8 mouse cellular contexts compared by ENCODE assay signal in the genomic region with DNA sequence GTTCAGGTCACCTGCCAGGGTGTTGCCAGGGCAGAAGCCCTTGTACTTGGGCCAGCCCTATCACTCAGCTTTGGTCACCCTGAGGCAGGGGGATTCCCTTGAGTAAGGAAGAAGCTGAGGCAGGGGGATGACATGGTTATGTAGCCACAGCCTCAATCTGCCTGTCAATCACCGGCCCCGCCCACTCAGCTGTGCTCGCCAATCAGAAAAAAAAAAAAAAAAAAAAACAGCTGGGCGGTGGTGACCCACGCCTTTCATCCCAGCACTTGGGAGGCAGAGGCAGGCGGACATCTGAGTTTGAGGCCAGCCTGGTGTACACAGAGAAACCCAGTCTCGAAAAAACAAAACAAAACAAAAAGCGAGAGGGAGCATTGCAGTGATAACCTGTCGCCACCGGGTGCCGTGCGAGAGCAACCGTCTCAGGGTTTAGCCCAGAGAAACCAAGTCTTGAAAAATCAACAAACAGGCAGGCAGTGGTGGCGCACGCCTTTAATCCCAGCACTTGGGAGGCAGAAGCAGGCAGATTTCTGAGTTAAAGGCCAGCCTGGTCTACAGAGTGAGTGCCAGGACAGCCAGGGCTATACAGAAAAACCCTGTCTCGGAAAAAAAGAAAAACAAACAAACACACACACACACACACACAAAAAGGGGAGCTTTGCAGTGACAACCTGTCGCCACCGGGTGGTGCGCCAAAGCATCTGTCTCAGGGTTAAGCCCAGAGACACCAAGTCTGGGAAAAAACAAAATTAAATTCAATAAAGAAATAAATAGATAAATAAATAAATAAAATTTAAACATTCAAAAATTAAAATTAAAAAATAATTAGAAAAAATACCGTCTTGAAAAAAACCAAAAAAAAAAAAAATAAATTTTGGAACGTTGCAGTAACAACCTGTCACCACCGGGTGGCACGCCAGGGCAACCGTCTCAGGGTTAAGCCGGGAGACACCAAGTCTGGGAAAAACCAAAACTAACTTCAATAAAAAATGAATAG. TPM values are rescaled to one million over a fixed set of nuclear protein-coding genes. Genes with fewer than 3 reads are reported as not detected.
DNase-seq lines count a peak whose midpoint lies in the region; ATAC-seq and TF ChIP-seq lines count a peak whose summit lies in the region.
"Not testable (repeated sequence)": the region's sequence is repeated elsewhere in the genome, so short reads cannot be mapped to it uniquely, and the experiment has no call there.

No protein-coding gene starts in this region.

- DNase-seq in ES-E14 (ENCODE audit: low read depth, low spot score), result not testable (repeated sequence)
- DNase-seq in cerebellum, adult 8-10 months, result peak; percentile 71
- DNase-seq in frontal cortex, postnatal 10 days (ENCODE audit: low spot score in 2 of 2), result peak; percentile 56 to 66
- peak; percentile 57 for DNase-seq in hindbrain, embryonic 14.5 days (ENCODE audit: low spot score)
- peak; percentile 59 to 72 for DNase-seq in layer of hippocampus, postnatal 10 days (ENCODE audit: low spot score in 2 of 2)
- DNase-seq in lung, embryonic 14.5 days, result peak; percentile 61
- peak; percentile 53 to 62 for DNase-seq in thymus, adult 18-20 months

- H3K4me3 ChIP-seq in ES-E14 (ENCODE audit: insufficient read depth in 1 of 2, low read depth in 1 of 2, low read length in 2 of 2, poor library complexity in 1 of 2, severe bottlenecking in 1 of 2), result peak overlapping the region; percentile 35 to 98; a peak in 3 of 4 replicates
- H3K4me3 ChIP-seq in hindbrain, embryonic 14.5 days (replicated peaks; ENCODE audit: low read length), result peak overlapping the region; percentile 42
- peak overlapping the region; percentile 47 for H3K4me3 ChIP-seq in lung, embryonic 14.5 days (ENCODE audit: low read depth, low read length)
- peak overlapping the region; percentile 51 for H3K4me3 ChIP-seq in neural tube, embryonic 15.5 days (replicated peaks)

- H3K9ac ChIP-seq in ES-E14 (ENCODE audit: insufficient read depth, low read depth, low read length, poor library complexity, severe bottlenecking); lung, embryonic 14.5 days: not testable (repeated sequence)
- peak overlapping the region; percentile 50 for H3K9ac ChIP-seq in hindbrain, embryonic 14.5 days
- H3K9ac ChIP-seq in neural tube, embryonic 15.5 days (replicated peaks), result peak overlapping the region; percentile 34

- H3K4me1 ChIP-seq in ES-E14 (ENCODE audit: control insufficient read depth in 2 of 2, insufficient read depth in 2 of 2, low read length in 2 of 2, poor library complexity in 1 of 2); hindbrain, embryonic 14.5 days (replicated peaks; ENCODE audit: control insufficient read depth, insufficient read depth, low read length); lung, embryonic 14.5 days (ENCODE audit: insufficient read depth); neural tube, embryonic 15.5 days: not testable (repeated sequence)

- peak; percentile 44 for TF ChIP-seq CTCF in lung, embryonic 14.5 days (IDR thresholded peaks at IDR 0.05; ENCODE audit: low read depth)

- peak overlapping the region; percentile 42 for H3K4me2 ChIP-seq in hindbrain, embryonic 14.5 days (replicated peaks)
- peak overlapping the region; percentile 44 for H3K4me2 ChIP-seq in lung, embryonic 14.5 days
- H3K4me2 ChIP-seq in neural tube, embryonic 15.5 days, result peak overlapping the region; percentile 70

- not testable (repeated sequence) for H3K9me3 ChIP-seq in ES-E14 (ENCODE audit: control insufficient read depth, insufficient read depth, low read depth, low read length); hindbrain, embryonic 14.5 days (ENCODE audit: control insufficient read depth, low read length); lung, embryonic 14.5 days (ENCODE audit: low read depth, low read length); neural tube, embryonic 15.5 days (replicated peaks)

- 3% methylated on average over 24 of the region's 25 CpGs for WGBS in hindbrain, embryonic 14.5 days
- WGBS in lung, embryonic 14.5 days, result 6% methylated on average over 25 of the region's 25 CpGs
- 4% methylated on average over 25 of the region's 25 CpGs for WGBS in neural tube, embryonic 15.5 days

- H3K27me3 ChIP-seq in hindbrain, embryonic 14.5 days (ENCODE audit: control insufficient read depth, insufficient read depth, low read length); lung, embryonic 14.5 days (ENCODE audit: insufficient read depth, low read length); neural tube, embryonic 15.5 days (replicated peaks): not testable (repeated sequence)

- H3K27ac ChIP-seq in ES-E14 (ENCODE audit: insufficient read depth, low read depth, low read length, poor library complexity, severe bottlenecking); lung, embryonic 14.5 days (ENCODE audit: low read depth): not testable (repeated sequence)
- peak overlapping the region; percentile 52 for H3K27ac ChIP-seq in hindbrain, embryonic 14.5 days
- H3K27ac ChIP-seq in neural tube, embryonic 15.5 days (replicated peaks), result peak overlapping the region; percentile 76

- in situ Hi-C loops in ES-E14 (cut with MboI; ENCODE audit: low sequenced_read_pairs in 2 of 2, unreplicated experiment in 2 of 2), result not testable (repeated sequence)

- ATAC-seq in hindbrain, embryonic 14.5 days (ENCODE audit: low FRiP score); lung, embryonic 14.5 days (ENCODE audit: insufficient read depth); neural tube, embryonic 15.5 days (ENCODE audit: low FRiP score): not testable (repeated sequence)

- H3K36me3 ChIP-seq in ES-E14 (ENCODE audit: control insufficient read depth, insufficient read depth, low read length, poor library complexity, severe bottlenecking); hindbrain, embryonic 14.5 days (replicated peaks; ENCODE audit: control insufficient read depth, insufficient read depth); lung, embryonic 14.5 days (ENCODE audit: insufficient read depth); neural tube, embryonic 15.5 days: not testable (repeated sequence)

TF ChIP-seq in ES-E14, 5 proteins besides CTCF, POLR2A, EP300 and RAD21:
- peak; percentile 95 for TF ChIP-seq ZNF384 (IDR thresholded peaks at IDR 0.05; ENCODE audit: low read depth, low read length)

RNA-seq across cellular contexts. Expression of gene Scaf8, which starts 31.7 kb away (rescaled TPM):
- 51.3 and 57.1 TPM in 2 replicates for total RNA-seq in ES-E14 (2012; rRNA removed)
- 19.3 and 21.3 TPM in 2 replicates for polyA plus RNA-seq in hindbrain, embryonic 14.5 days (2014; fragmentation: Nextera tagmentation; extraction: Ambion mirVana)
- 10 to 100 TPM; 58.0 to 60.2 TPM for total RNA-seq in layer of hippocampus, postnatal 10 days (2021)
- polyA plus RNA-seq in lung, embryonic 14.5 days (2014; fragmentation: Nextera tagmentation; extraction: Ambion mirVana), result 26.3 and 30.2 TPM in 2 replicates
- 14.2 and 17.4 TPM in 2 replicates for polyA plus RNA-seq in neural tube, embryonic 15.5 days (2015; fragmentation: Nextera tagmentation; extraction: Ambion mirVana)
